Mouse (Mus musculus) C2C12 (cell line): ENCODE results near the gene Ncf4. TPM values are rescaled to one million over a fixed set of nuclear protein-coding genes. Genes with fewer than 3 reads are reported as not detected.

Experiments
- H3K27me3 ChIP-seq: one replicate; pipeline ENCODE4 v1.6.1; 2011; ENCODE audit not compliant: control insufficient read depth, insufficient read depth, insufficient read length
- H3K36me3 ChIP-seq: one replicate; pipeline ENCODE4 v1.6.1; 2011; ENCODE audit not compliant: control insufficient read depth, insufficient read depth
- H3K4me3 ChIP-seq: one replicate; pipeline ENCODE4 v1.5.1; 2011; ENCODE audit warnings: mild to moderate bottlenecking, control low read depth; ENCODE audit not compliant: poor library complexity, insufficient read depth, severe bottlenecking
- H3K79me2 ChIP-seq: one replicate; pipeline ENCODE4 v1.6.1; 2011; ENCODE audit not compliant: control insufficient read depth, insufficient read depth
- H3K79me3 ChIP-seq: one replicate; pipeline ENCODE4 v1.6.1; 2011; ENCODE audit warnings: low read depth, control low read depth
- H3ac ChIP-seq: one replicate; pipeline ENCODE3; 2011; ENCODE audit warnings: low read depth; ENCODE audit not compliant: control insufficient read depth, insufficient read length
- CEBPB ChIP-seq: IDR thresholded peaks from one replicate; pipeline ENCODE4 v1.6.1; 2011; ENCODE audit warnings: low read depth, mild to moderate bottlenecking, control low read depth, moderate library complexity
- CTCF ChIP-seq: IDR thresholded peaks from one replicate; pipeline ENCODE4 v1.5.1; 2011; ENCODE audit not compliant: control insufficient read depth, insufficient read depth, insufficient read length
- FOSL1 ChIP-seq: IDR thresholded peaks from one replicate; pipeline ENCODE4 v1.8.0; 2011; ENCODE audit warnings: mild to moderate bottlenecking, low read length; ENCODE audit not compliant: poor library complexity, insufficient read depth, severe bottlenecking
- MAX ChIP-seq: IDR thresholded peaks from one replicate; pipeline ENCODE4 v1.6.1; 2011; ENCODE audit warnings: mild to moderate bottlenecking, control low read depth
- MYOD1 ChIP-seq: IDR thresholded peaks from one replicate; pipeline ENCODE4 v1.6.1; 2011; ENCODE audit warnings: low read depth; ENCODE audit not compliant: control insufficient read depth, insufficient read length
- MYOG ChIP-seq: IDR thresholded peaks from one replicate; pipeline ENCODE4 v1.6.1; 2011; ENCODE audit not compliant: control insufficient read depth, insufficient read length; ENCODE audit errors: extremely low read depth
- USF1 ChIP-seq: IDR thresholded peaks from one replicate; pipeline ENCODE4 v1.6.1; 2011; ENCODE audit warnings: low read depth, mild to moderate bottlenecking, control low read depth, moderate library complexity
- microRNA-seq: library from miRNA; unstranded; fragments of <30 nt; microRNA quantifications from one replicate; pipeline ENCODE4, GENCODE M21; 2019; ENCODE audit warnings: borderline microRNAs expressed
- polyA plus RNA-seq: library from polyadenylated mRNA; unstranded; fragments of >200 nt; fragmentation: generic; extraction: Trizol; gene quantifications from one replicate; pipeline ENCODE4 v1.2.1, GENCODE M21; 2012; ENCODE audit warnings: missing spikeins

Gene Ncf4
- polyA plus RNA-seq, 1 experiment: 0.67 TPM

DNA sequence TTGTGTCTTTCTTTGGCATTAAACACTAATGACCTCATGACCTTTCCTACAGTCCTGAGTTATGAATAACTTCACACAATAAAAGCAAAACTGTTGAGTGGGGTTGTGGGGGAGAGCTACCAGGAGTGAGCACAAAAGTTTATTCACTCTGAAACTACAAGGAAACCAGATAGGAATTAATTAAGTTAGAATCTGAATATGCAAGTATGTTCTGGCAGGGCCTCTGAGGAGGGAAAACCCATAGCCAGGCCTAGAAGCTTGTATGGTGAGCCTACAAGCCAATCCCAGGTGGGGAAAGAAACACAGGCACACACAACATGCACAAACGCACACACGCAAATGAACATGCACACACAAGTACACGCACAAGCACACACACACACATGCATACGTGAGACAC is 58.1 kb downstream of the Ncf4 start:
- H3K36me3 ChIP-seq: no peaks in the 10 kb centered on the region
- H3K27me3 ChIP-seq: no peaks in the 10 kb centered on the region
- H3K79me3 ChIP-seq: no peaks in the 10 kb centered on the region
- H3ac ChIP-seq: no peak overlapping the region
- H3K4me3 ChIP-seq: no peak overlapping the region
- TF ChIP-seq MAX (no peak), MYOG (no peak), MYOD1 (no peak), CTCF (no peak), CEBPB (no peak), USF1 (no peak), FOSL1 (no peak)
- H3K79me2 ChIP-seq: no peaks in the 10 kb centered on the region

DNA sequence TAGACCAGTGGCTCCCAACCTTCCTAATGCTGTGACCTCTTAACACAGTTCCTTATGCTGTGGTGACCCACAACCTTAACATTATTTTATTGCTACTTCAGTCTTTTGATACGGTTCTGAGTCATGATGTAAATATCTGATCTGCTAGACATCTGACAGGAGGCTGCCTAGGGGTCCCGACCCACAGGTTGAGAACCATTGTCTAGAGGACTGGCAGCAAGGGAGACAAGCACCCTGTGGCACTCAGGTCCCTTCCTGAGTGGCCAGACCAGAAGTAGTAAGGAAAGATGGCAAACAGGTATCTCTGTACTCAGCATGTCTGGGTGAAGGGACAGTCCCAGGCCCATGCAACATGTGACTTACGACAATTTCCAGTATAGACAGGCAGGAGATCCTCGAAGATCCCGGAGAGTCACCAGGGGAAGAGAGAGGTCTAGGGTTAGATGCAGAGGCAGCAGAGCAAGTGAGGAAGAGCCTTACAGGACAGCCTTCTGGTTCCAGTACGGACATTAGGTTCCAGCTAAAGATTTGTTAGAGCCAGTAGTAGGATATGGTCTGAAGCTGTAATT is 59.1 kb downstream of the Ncf4 start:
- H3K79me2 ChIP-seq: no peaks in the 10 kb centered on the region
- H3K27me3 ChIP-seq: no peaks in the 10 kb centered on the region
- no peaks in the 10 kb centered on the region for H3K79me3 ChIP-seq
- no peak overlapping the region for H3K4me3 ChIP-seq
- no peak overlapping the region for H3ac ChIP-seq
- no peaks in the 10 kb centered on the region for H3K36me3 ChIP-seq
- TF ChIP-seq CTCF: no peak
- TF ChIP-seq MAX: no peak
- no peak for TF ChIP-seq FOSL1
- TF ChIP-seq MYOG: no peak
- TF ChIP-seq CEBPB: no peak
- TF ChIP-seq MYOD1: no peak

DNA sequence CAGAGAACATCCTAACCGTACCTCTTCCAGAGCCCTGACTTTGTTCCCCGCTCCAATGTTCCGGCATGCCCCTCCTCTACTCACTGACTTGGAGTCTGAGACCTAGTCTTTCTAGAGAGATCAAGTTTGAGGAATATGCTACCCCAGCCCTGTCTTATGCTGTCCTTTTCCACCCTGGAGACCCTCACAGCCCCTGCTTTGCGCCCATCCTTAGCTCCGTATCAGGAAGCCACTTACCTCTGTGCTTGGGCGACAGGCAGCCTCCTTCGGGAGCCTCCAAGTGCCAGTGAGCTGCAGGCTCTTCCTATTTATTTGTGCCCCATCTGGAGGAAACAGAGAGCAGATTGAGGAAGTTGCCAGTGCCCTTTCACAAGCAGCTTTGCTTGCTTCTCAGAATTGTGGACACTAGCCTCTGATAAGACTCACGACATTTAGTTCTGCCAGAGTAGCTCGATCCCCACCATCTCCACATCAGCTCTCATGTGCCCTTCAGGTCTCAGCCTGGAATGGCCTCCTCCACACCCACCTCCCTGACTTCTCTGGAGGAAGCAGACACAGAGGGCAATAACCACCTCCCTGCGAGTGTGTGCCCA is 60.8 kb downstream of the Ncf4 start, which contains the start of gene Csf2rb2:
Gene Csf2rb2 (minus strand): TSS at position 381 of the 593 bp plus-strand sequence.
- H3K79me2 ChIP-seq: no peaks in the 10 kb centered on the region
- H3K4me3 ChIP-seq: no peak within 1 kb of the TSS
- TF ChIP-seq FOSL1 (no peak), MYOG (no peak), MAX (no peak), USF1 (no peak), MYOD1 (no peak), CEBPB (no peak), CTCF (no peak)
- H3ac ChIP-seq: no peak within 1 kb of the TSS
- no peaks in the 10 kb centered on the region for H3K36me3 ChIP-seq
- H3K79me3 ChIP-seq: no peaks in the 10 kb centered on the region
- H3K27me3 ChIP-seq: no peaks in the 10 kb centered on the region

DNA sequence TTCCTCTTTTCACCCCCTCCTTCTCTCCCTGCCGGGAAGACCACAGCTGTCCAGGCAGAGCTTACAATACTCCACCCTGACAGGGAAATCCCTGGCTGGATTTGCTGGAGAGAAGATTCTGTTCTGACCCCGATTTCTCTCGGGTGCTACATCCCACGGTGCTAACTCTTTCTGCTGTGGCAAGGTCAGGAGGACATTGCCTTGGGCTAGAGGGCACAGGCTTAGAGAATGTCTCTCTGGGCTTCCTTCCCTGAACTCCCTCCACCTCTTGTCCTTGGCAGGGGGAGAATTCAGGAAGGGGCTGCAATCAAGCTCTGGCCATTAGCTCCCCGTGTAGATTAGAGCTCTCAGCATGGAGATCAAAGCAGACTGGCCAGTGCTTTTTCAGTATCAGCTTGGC is 65.3 kb downstream of the Ncf4 start:
- Histone ChIP-seq H3K79me3 (no peaks in the 10 kb centered on the region), H3K79me2 (no peaks in the 10 kb centered on the region), H3K4me3 (no peak overlapping the region), H3K36me3 (no peaks in the 10 kb centered on the region), H3K27me3 (no peaks in the 10 kb centered on the region), H3ac (no peak overlapping the region)
- no peak for TF ChIP-seq MYOD1

DNA sequence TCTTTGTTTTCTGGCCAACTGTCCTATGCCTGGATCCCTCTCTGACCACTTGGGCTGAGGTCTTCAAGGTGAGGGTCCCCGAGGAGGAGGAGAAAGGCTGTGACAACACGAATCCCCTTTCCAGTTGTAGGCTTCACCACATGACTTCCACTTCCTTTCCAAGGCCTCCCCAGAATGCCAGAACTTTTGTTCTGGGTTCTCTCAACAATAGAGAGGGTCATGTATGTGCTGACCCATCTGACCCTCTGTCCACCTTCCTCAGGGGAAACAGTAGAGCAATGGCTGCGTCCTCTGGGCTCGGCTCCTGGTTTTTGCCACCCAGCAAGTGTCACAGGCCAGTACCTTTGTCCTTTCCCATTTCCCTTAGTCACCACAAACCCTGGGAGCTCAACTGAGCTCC is 66.4 kb downstream of the Ncf4 start:
- H3ac ChIP-seq: no peak overlapping the region
- no peak for TF ChIP-seq MYOD1
- TF ChIP-seq MAX: no peak
- no peak for TF ChIP-seq FOSL1
- TF ChIP-seq CEBPB: no peak
- no peak for TF ChIP-seq MYOG
- no peak for TF ChIP-seq CTCF
- no peak for TF ChIP-seq USF1
- no peak overlapping the region for H3K4me3 ChIP-seq
- no peaks in the 10 kb centered on the region for H3K79me3 ChIP-seq
- H3K27me3 ChIP-seq: no peaks in the 10 kb centered on the region
- H3K79me2 ChIP-seq: no peaks in the 10 kb centered on the region
- no peaks in the 10 kb centered on the region for H3K36me3 ChIP-seq

Small RNA genes lying within 50 kb of the gene (microRNA-seq; reads per million reads assigned to microRNA genes)
- not detected for gene Mir7676-1

Other genes starting within 250 kb of the Ncf4 start
- 0.02 TPM for gene Cacng2, start 124.8 kb upstream of the Ncf4 start, polyA plus RNA-seq
- 34.5 TPM for gene Ift27, start 70.7 kb upstream of the Ncf4 start, polyA plus RNA-seq
- 0.06 TPM for gene Pvalb, start 38.4 kb upstream of the Ncf4 start, polyA plus RNA-seq
- gene Csf2rb2, start 60.9 kb downstream of the Ncf4 start, polyA plus RNA-seq: 0.08 TPM
- 0.23 TPM for gene Csf2rb, start 81.0 kb downstream of the Ncf4 start, polyA plus RNA-seq
- gene Tex33, start 151.1 kb downstream of the Ncf4 start, polyA plus RNA-seq: not detected
- 21.4 TPM for gene Tst, start 161.1 kb downstream of the Ncf4 start, polyA plus RNA-seq
- 44.7 TPM for gene Mpst, start 161.6 kb downstream of the Ncf4 start, polyA plus RNA-seq
- 228 TPM for gene Kctd17, start 183.8 kb downstream of the Ncf4 start, polyA plus RNA-seq
- 0.06 TPM for gene Tmprss6, start 223.8 kb downstream of the Ncf4 start, polyA plus RNA-seq